Mouse (Mus musculus) hindbrain, postnatal 0 days (tissue): ENCODE data around the gene Tmc8. TPM values are rescaled to one million over a fixed set of nuclear protein-coding genes. Genes with fewer than 3 reads are reported as not detected.

Experiments
- ATAC-seq: fragments of 200-750 bp; cut with Nextera tagmentation; 2 replicates; pipeline ENCODE4 v1.8.0; 2017; ENCODE audit warnings: mild to moderate bottlenecking, moderate TSS enrichment, moderate library complexity
- DNase-seq: peaks from one replicate; pipeline ENCODE4 v3.0.0-alpha.2; 2015; ENCODE audit warnings: low spot score
- H3K27ac ChIP-seq: fragments of 300-500 bp; sonication (generic); 2 replicates; pipeline ENCODE4 v1.5.1; 2014; ENCODE audit warnings: mild to moderate bottlenecking
- H3K27me3 ChIP-seq: fragments of 300-500 bp; sonication (generic); 2 replicates; pipeline ENCODE4 v1.6.1; 2014; ENCODE audit warnings: low read length, mixed read lengths; ENCODE audit not compliant: insufficient read depth
- H3K36me3 ChIP-seq: fragments of 300-500 bp; sonication (generic); 2 replicates; pipeline ENCODE4 v1.6.1; 2014; ENCODE audit warnings: low read length, mixed read lengths; ENCODE audit not compliant: insufficient read depth
- H3K4me1 ChIP-seq: fragments of 300-500 bp; sonication (generic); 2 replicates; pipeline ENCODE4 v1.6.1; 2014; ENCODE audit warnings: antibody characterized with exemption, low read length, mixed read lengths; ENCODE audit not compliant: insufficient read depth
- H3K4me2 ChIP-seq: fragments of 300-500 bp; sonication (generic); 2 replicates; pipeline ENCODE4 v1.6.1; 2014; ENCODE audit warnings: low read depth, mild to moderate bottlenecking, low read length, moderate library complexity, mixed read lengths
- H3K4me3 ChIP-seq: fragments of 300-500 bp; sonication (generic); 2 replicates; pipeline ENCODE4 v1.5.1; 2014; ENCODE audit warnings: low read length
- H3K9ac ChIP-seq: fragments of 300-500 bp; sonication (generic); replicated peaks from 2 replicates; pipeline ENCODE4 v1.6.1; 2014; ENCODE audit warnings: mild to moderate bottlenecking, low read length, moderate library complexity, mixed read lengths
- H3K9me3 ChIP-seq: fragments of 300-500 bp; sonication (generic); 2 replicates; pipeline ENCODE4 v1.6.1; 2016; ENCODE audit warnings: low read length, mixed read lengths
- CTCF ChIP-seq: IDR thresholded peaks from 2 replicates; pipeline ENCODE4 v1.5.1; 2016; ENCODE audit warnings: antibody characterized with exemption, control low read depth, low read depth
- WGBS: fragments of 180-500 bp; shearing (Covaris S2); extraction: QIAGEN DNeasy Blood & Tissue Kit; methylation state at CpG from one replicate; pipeline ENCODE4 v1.1.7; 2014; 5-methylcytosine and 5-hydroxymethylcytosine counted together
- polyA plus RNA-seq: library from polyadenylated mRNA; unstranded; fragments of >200 nt; fragmentation: Nextera tagmentation; extraction: Ambion mirVana; gene quantifications from 2 replicates; pipeline ENCODE4 v1.2.1, GENCODE M21; 2015
- total RNA-seq: library from RNA; depleted of rRNA; stranded (reverse); fragments of >200 nt; gene quantifications from 2 replicates; pipeline ENCODE4 v1.2.3, GENCODE M21; 2014

Gene Tmc8
- total and polyA plus RNA-seq, 2 experiments from 2014 or later, result 0.44 to 0.73 TPM

GRCm38 (mm10) chr11:117790703-117791440 is 9.0 kb downstream of the Tmc8 start:
- H3K27ac ChIP-seq, result no peak overlapping the region
- DNase-seq (no peak), ATAC-seq (no peak)
- H3K36me3 ChIP-seq, result no peaks in the 10 kb centered on the region
- H3K9ac ChIP-seq, result no peak overlapping the region
- WGBS, result 37% methylated on average over 23 of the region's 23 CpGs
- H3K27me3 ChIP-seq, result no peaks in the 10 kb centered on the region; the same call in 1 of the 2 replicates
- TF ChIP-seq CTCF, result no peak
- H3K4me1 ChIP-seq, result no peaks in the 10 kb centered on the region
- H3K9me3 ChIP-seq, result no peaks in the 10 kb centered on the region
- H3K4me2 ChIP-seq, result 0 out of 2 replicates have a peak overlapping the region, but pooled peaks have one; percentile 21
- H3K4me3 ChIP-seq, result no peak overlapping the region

GRCm38 (mm10) chr11:117791441-117791761 is 9.5 kb downstream of the Tmc8 start:
- Histone ChIP-seq H3K9ac (no peak overlapping the region), H3K9me3 (no peaks in the 10 kb centered on the region), H3K4me2 (no peak overlapping the region), H3K4me3 (no peak overlapping the region), H3K36me3 (no peaks in the 10 kb centered on the region), H3K4me1 (no peaks in the 10 kb centered on the region), H3K27me3 (no peaks in the 10 kb centered on the region; the same call in 1 of the 2 replicates), H3K27ac (no peak overlapping the region)
- ATAC-seq (no peak), DNase-seq (no peak)
- TF ChIP-seq CTCF, result no peak
- 86% methylated on average over 9 of the region's 9 CpGs for WGBS

GRCm38 (mm10) chr11:117792281-117792888 is 10.5 kb downstream of the Tmc8 start:
- Histone ChIP-seq H3K27ac (no peak overlapping the region), H3K4me1 (no peaks in the 10 kb centered on the region), H3K9me3 (no peaks in the 10 kb centered on the region), H3K4me2 (no peak overlapping the region), H3K27me3 (no peaks in the 10 kb centered on the region; the same call in 1 of the 2 replicates), H3K36me3 (no peaks in the 10 kb centered on the region), H3K4me3 (no peak overlapping the region), H3K9ac (no peak overlapping the region)
- no peak for TF ChIP-seq CTCF
- WGBS, result 13% methylated on average over 20 of the region's 22 CpGs
- DNase-seq, result no peak
- no peak for ATAC-seq

- Histone ChIP-seq H3K9me3 (no peaks in the 10 kb centered on the region), H3K36me3 (no peaks in the 10 kb centered on the region), H3K4me1 (no peaks in the 10 kb centered on the region), H3K4me3 (no peak overlapping the region), H3K27me3 (no peaks in the 10 kb centered on the region; the same call in 1 of the 2 replicates), H3K27ac (no peak overlapping the region), H3K9ac (no peak overlapping the region), H3K4me2 (no peak overlapping the region)
- no peak for TF ChIP-seq CTCF
- no peak for DNase-seq
- no peak for ATAC-seq
- 70% methylated on average over 4 of the region's 4 CpGs for WGBS
Measured at GRCm38 (mm10) chr11:117794035-117794551, 12.2 kb downstream of the Tmc8 start.

- no peak overlapping the region for H3K4me3 ChIP-seq
- no peaks in the 10 kb centered on the region for H3K9me3 ChIP-seq
- no peaks in the 10 kb centered on the region for H3K4me1 ChIP-seq
- H3K9ac ChIP-seq, result no peak overlapping the region
- 47% methylated on average over 5 of the region's 5 CpGs for WGBS
- H3K27me3 ChIP-seq, result no peaks in the 10 kb centered on the region; the same call in 1 of the 2 replicates
- no peak overlapping the region for H3K4me2 ChIP-seq
- ATAC-seq (no peak), DNase-seq (no peak)
- H3K36me3 ChIP-seq, result no peaks in the 10 kb centered on the region
- H3K27ac ChIP-seq, result no peak overlapping the region
- no peak for TF ChIP-seq CTCF
Measured at GRCm38 (mm10) chr11:117796954-117797353, 15.1 kb downstream of the Tmc8 start.

- no peak for TF ChIP-seq CTCF
- Histone ChIP-seq H3K9ac (no peak within 1 kb of the TSS), H3K4me1 (no peaks in the 10 kb centered on the region), H3K27me3 (no peaks in the 10 kb centered on the region), H3K27ac (no peak within 1 kb of the TSS), H3K36me3 (no peaks in the 10 kb centered on the region), H3K4me2 (no peak within 1 kb of the TSS), H3K9me3 (no peaks in the 10 kb centered on the region), H3K4me3 (no peak within 1 kb of the TSS)
- DNase-seq (no peak), ATAC-seq (no peak)
- 70% methylated on average over 9 of the region's 9 CpGs for WGBS
Measured at GRCm38 (mm10) chr11:117797511-117798159, 15.8 kb downstream of the Tmc8 start, which contains the start of gene 6030468B19Rik. Gene 6030468B19Rik, plus strand, starts transcription at chr11:117797660.
